Mouse (Mus musculus) G1E-ER4 (cell line): ENCODE measurements around the gene Nlgn1. TPM values are rescaled to one million over a fixed set of nuclear protein-coding genes. Genes with fewer than 3 reads are reported as not detected.

Source experiments
- GATA1 ChIP-seq: IDR thresholded peaks from one replicate; pipeline ENCODE4 v1.8.0; 2012; ENCODE audit warnings: low read length, inconsistent platforms
- polyA plus RNA-seq: library from polyadenylated mRNA; stranded (reverse); fragments of >175 nt; gene quantifications from 2 replicates; pipeline ENCODE4 v1.2.3, GENCODE M21; 2012

Gene Nlgn1
- polyA plus RNA-seq, 1 experiment = not detected

DNA sequence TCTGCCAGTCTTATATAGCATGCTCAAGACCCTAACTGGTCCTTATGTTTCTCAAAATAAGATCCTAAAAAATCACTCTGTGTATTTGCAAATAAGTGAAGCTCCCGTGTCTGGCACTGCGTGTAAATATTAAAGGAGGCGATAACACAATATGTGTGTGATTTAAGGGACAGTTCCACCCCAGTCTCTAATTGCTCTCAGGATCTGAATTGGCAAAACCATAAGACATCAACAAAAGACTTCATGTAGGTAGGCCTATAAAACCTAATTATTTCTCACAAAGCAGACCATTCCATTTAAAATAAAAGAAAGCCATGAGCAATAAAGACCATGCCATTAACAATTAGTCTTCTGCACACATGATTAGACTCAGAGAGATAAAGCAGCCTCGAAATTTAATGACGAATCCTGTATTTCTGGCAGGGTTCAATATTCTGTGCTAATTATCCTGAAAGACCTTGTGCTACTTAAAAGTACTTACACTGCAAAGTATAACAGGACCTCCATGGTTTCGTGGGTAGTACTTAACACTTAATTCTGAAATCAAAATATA lies 310.6 kb downstream of the Nlgn1 start:
- TF ChIP-seq GATA1 = no peak

DNA sequence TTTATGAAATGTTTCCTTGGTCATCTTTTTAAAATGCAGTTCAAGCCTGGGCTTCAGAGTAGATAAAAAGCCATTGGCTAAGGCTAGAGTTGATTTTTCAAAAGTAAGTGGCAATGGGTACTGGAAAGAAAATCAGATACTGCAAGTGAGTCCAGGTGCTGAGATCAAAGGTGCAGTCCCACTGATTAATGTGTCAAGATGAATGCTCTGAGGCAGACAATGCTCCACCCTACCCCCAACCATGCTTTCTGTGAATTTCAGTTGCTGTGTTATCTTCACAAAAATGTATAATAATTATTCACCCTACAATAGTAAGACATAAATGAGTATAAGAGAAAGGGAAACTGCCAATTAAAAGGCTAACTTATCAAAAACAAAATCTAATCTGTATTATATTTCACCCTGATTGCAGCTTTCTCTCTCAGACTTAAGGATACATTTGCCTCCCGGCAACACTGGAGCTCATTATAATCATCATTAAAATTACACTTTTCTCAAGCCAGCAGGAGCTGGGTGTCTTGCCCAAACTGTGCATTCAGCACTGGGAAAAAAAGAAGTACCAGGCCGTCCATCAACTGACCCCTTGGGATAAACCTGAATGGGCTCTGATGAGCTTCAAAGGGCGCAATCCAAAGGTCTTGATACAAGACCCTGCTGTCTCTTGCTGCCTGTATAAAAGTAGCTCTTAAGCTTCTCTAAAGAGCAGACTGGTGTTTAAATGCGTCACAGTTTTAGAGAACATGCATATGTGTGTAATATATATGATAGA lies 320.8 kb downstream of the Nlgn1 start:
- TF ChIP-seq GATA1 = no peak

DNA sequence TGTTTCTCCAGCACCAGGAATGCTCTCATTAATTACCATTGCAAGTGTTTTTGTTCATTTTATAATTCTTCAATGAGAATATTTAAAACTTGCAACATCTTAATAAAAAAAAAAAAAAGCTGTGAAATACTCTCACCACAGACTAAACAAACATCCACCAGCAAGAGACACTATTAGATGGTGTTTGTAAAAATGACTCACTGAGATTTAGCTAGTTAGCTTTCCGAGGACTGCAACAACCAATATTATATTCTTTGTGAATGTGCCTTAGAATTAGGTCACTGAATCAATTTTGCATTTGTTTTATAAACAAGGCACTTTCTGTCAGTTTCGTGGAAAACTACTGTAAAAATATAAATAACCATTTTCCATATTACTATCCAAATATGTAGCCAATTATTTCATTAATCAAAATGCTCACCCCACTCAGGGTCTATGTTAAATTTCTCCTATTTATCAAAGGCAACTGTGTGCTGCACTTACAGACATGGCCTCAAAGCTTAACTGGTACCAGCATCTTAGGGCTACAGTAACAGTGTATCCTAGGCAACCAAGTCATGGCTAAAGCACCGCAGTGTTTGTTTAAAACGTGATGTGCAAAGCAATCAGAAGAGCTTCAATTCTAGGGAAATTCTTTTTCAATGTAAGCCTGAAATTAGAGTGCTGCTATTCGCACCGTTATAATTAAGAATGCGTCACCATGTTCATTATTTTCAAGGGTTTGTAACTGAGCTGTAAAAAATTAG lies 329.2 kb downstream of the Nlgn1 start:
- no peak for TF ChIP-seq GATA1

GRCm38 (mm10) chr3:26002367-26002766 lies 329.9 kb downstream of the Nlgn1 start:
- TF ChIP-seq GATA1 = no peak

GRCm38 (mm10) chr3:25967546-25967945 lies 364.7 kb downstream of the Nlgn1 start:
- TF ChIP-seq GATA1 = no peak

GRCm38 (mm10) chr3:25964237-25964636 lies 368.0 kb downstream of the Nlgn1 start:
- no peak for TF ChIP-seq GATA1

- no peak for TF ChIP-seq GATA1
Observed at GRCm38 (mm10) chr3:25963568-25963967, 368.7 kb downstream of the Nlgn1 start.

DNA sequence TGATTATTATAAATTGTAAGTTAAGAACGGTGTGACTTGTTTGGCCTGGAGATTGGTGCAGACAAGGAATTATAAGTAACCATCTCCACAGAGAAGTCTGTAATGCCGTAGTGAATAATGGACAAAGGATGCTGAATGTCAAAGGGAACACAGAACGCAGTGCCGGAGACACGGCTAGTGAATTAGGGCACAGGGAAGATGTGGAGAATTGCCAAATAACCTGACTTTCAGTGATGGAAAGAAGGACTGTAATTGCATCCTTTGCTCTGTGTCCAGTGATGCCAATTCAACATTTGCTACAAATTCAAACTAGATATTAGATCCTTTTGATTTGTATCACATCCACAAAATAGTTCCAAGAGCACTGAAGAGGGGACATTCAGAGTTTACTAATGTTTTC lies 415.7 kb downstream of the Nlgn1 start:
- no peak for TF ChIP-seq GATA1

- no peak for TF ChIP-seq GATA1
Observed at GRCm38 (mm10) chr3:25914365-25915065, 417.7 kb downstream of the Nlgn1 start.

- TF ChIP-seq GATA1 = no peak
Observed at GRCm38 (mm10) chr3:25903140-25903809, 429.0 kb downstream of the Nlgn1 start.

DNA sequence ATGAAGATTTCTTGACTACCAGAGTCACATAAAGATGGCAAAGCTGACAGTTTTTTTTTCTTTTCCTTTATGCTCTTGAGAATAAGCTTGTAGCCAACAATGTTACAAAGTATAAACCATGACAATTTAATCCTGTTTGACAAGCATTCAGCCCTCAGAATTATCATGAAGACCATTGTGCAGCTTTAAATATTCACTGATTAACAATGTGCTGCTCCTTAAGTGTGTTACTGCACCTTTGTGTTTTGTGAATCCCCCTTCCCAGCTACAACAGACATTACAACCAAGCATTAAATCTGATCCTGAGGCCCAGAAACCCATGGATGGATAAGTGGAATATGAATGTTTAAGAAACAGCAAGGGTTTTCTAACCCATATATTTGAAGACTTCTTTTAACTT lies 434.8 kb downstream of the Nlgn1 start:
- TF ChIP-seq GATA1 = no peak

DNA sequence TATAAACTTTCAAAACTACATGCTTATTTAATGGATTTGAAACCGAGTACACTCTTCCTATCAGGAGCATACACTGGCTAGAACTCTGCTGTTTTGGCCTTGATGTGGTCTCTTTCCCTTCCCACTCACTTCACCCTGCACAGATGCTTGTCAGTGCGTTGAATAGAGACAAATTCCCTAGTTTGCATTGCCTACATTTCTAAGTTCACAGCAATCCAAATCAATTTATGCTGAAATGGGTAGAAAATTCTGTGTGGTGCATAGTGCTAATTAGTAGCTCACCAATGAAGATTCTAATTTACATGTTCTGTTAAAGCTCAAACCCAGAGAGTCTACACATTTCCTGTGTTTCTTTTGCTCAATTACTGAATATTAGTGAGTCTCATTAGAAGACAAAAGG lies 447.5 kb downstream of the Nlgn1 start:
- TF ChIP-seq GATA1 = no peak

DNA sequence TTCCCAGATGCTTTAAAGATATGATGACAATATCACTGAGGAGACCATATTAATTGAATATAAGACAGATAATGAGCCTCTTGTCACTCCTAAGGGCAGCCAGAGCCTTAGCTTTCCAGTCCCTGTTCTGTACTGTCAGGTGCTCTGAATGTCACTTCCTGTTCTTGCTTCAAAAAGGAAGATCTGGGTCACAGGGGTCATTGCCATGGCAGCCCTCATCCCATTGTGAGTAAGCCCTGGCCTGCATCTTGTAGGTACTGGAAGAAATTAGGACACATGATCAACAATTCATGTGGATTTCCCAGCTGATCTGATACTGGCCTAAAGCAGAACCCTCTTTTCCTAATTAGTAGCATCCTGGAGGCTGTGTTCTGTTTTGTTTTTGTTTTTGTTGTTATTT lies 463.1 kb downstream of the Nlgn1 start:
- no peak for TF ChIP-seq GATA1

- no peak for TF ChIP-seq GATA1
Observed at GRCm38 (mm10) chr3:25858384-25858783, 473.9 kb downstream of the Nlgn1 start.

GRCm38 (mm10) chr3:25844686-25845462 lies 487.4 kb downstream of the Nlgn1 start:
- TF ChIP-seq GATA1 = no peak
